Mouse (Mus musculus): ENCODE results near the gene Zranb2. TPM values are rescaled to one million over a fixed set of nuclear protein-coding genes. Genes with fewer than 3 reads are reported as not detected.

The Zranb2 gene
- polyA plus RNA-seq, 1 experiment, result 202 TPM

GRCm38 (mm10) chr3:157576862-157577261, 42.9 kb downstream of the Zranb2 start:
- DNase-seq (ENCODE audit: extremely low spot score in 1 of 2, low spot score in 1 of 2), result no peak

GRCm38 (mm10) chr3:157578469-157579170, 44.7 kb downstream of the Zranb2 start:
- DNase-seq (ENCODE audit: extremely low spot score in 1 of 2, low spot score in 1 of 2), result no peak

GRCm38 (mm10) chr3:157579376-157579775, 45.4 kb downstream of the Zranb2 start:
- DNase-seq (ENCODE audit: extremely low spot score in 1 of 2, low spot score in 1 of 2), result no peak

GRCm38 (mm10) chr3:157580299-157580698, 46.3 kb downstream of the Zranb2 start:
- no peak for DNase-seq (ENCODE audit: extremely low spot score in 1 of 2, low spot score in 1 of 2)

- no peak for DNase-seq (ENCODE audit: extremely low spot score in 1 of 2, low spot score in 1 of 2)
Observed at GRCm38 (mm10) chr3:157581755-157582154, 47.8 kb downstream of the Zranb2 start.

- no peak for DNase-seq (ENCODE audit: extremely low spot score in 1 of 2, low spot score in 1 of 2)
Observed at GRCm38 (mm10) chr3:157582626-157583405, 48.9 kb downstream of the Zranb2 start.

GRCm38 (mm10) chr3:157597837-157598379, 63.9 kb downstream of the Zranb2 start:
- DNase-seq (ENCODE audit: extremely low spot score in 1 of 2, low spot score in 1 of 2), result peak in 1 of 2 experiments; percentile 11

Other genes with a start within 250 kb of the Zranb2 start
- gene Ptger3, start 32.7 kb downstream of the Zranb2 start, polyA plus RNA-seq (2012; rRNA removed), result 2.5 and 3.6 TPM in 2 replicates